Mouse (Mus musculus) liver, embryonic 14.5 days (tissue): ENCODE measurements around the gene Elmo1. TPM values are rescaled to one million over a fixed set of nuclear protein-coding genes. Genes with fewer than 3 reads are reported as not detected.

Experiments used
- ATAC-seq: fragments of 200-750 bp; cut with Nextera tagmentation; 2 replicates; pipeline ENCODE4 v1.8.0; 2017; ENCODE audit warnings: moderate number of reproducible peaks, mild to moderate bottlenecking, moderate library complexity; ENCODE audit not compliant: insufficient read depth
- DNase-seq, 3 experiments: peaks; one replicate each; pipeline ENCODE4 v3.0.0-alpha.2; 2012 to 2013; ENCODE audit warnings: low read depth in 3 of 3, low spot score in 3 of 3
- H3K27ac ChIP-seq: fragments of 300-500 bp; sonication (generic); 2 replicates; pipeline ENCODE4 v1.5.1; 2014; ENCODE audit warnings: moderate library complexity, mild to moderate bottlenecking, control low read depth, inconsistent platforms
- H3K27me3 ChIP-seq: fragments of 300-500 bp; sonication (generic); 2 replicates; pipeline ENCODE4 v1.6.1; 2014; ENCODE audit warnings: mild to moderate bottlenecking, low read length, moderate library complexity; ENCODE audit not compliant: control insufficient read depth, insufficient read depth
- H3K36me3 ChIP-seq: fragments of 300-500 bp; sonication (generic); replicated peaks from 2 replicates; pipeline ENCODE4 v1.6.1; 2014; ENCODE audit warnings: low read depth; ENCODE audit not compliant: control insufficient read depth, insufficient read depth
- H3K4me1 ChIP-seq, 2 experiments: fragments of 200-500 bp in 1 of 2; fragments of 300-500 bp in 1 of 2; sonication (generic) in 1 of 2; replicated peaks; 2 replicates each; pipeline ENCODE4 v1.6.1; 2012 to 2014; ENCODE audit warnings: antibody characterized with exemption in 1 of 2, inconsistent platforms in 1 of 2, low read length in 1 of 2; ENCODE audit not compliant: control insufficient read depth in 2 of 2, insufficient read depth in 2 of 2
- H3K4me2 ChIP-seq: fragments of 300-500 bp; sonication (generic); 2 replicates; pipeline ENCODE4 v1.6.1; 2014; ENCODE audit warnings: low read depth, mild to moderate bottlenecking, control low read depth, moderate library complexity
- H3K4me3 ChIP-seq, 2 experiments: fragments of 200-500 bp in 1 of 2; fragments of 300-500 bp in 1 of 2; sonication (generic) in 1 of 2; 2 replicates each; pipeline ENCODE4 v1.5.1; 2012 to 2014; ENCODE audit warnings: low read depth in 2 of 2, low read length in 2 of 2, mild to moderate bottlenecking in 2 of 2, control low read depth in 1 of 2, inconsistent platforms in 1 of 2, moderate library complexity in 1 of 2; ENCODE audit not compliant: insufficient read depth in 1 of 2
- H3K9ac ChIP-seq: fragments of 300-500 bp; sonication (generic); replicated peaks from 2 replicates; pipeline ENCODE4 v1.6.1; 2014; ENCODE audit warnings: mild to moderate bottlenecking, control low read depth, moderate library complexity
- H3K9me3 ChIP-seq: fragments of 300-500 bp; sonication (generic); 2 replicates; pipeline ENCODE4 v1.6.1; 2016; ENCODE audit warnings: low read length, mixed read lengths; ENCODE audit not compliant: control insufficient read depth
- CTCF ChIP-seq: IDR thresholded peaks from 2 replicates; pipeline ENCODE4 v1.5.1; 2016; ENCODE audit warnings: antibody characterized with exemption, low read depth, control low read depth
- EP300 ChIP-seq: IDR thresholded peaks from 2 replicates; pipeline ENCODE4 v1.6.1; 2016; ENCODE audit warnings: antibody characterized with exemption, low read depth
- WGBS: fragments of 180-500 bp; shearing (Covaris S2); extraction: QIAGEN DNeasy Blood & Tissue Kit; methylation state at CpG from one replicate; pipeline ENCODE4 v1.1.7; 2014; ENCODE audit not compliant: insufficient replicate concordance; 5-methylcytosine and 5-hydroxymethylcytosine counted together
- polyA plus RNA-seq, 2 experiments: library from polyadenylated mRNA; depleted of rRNA in 1 of 2; stranded (reverse) in 1 of 2; unstranded in 1 of 2; fragments of >200 nt; fragmentation: Nextera tagmentation in 1 of 2; extraction: Ambion mirVana in 1 of 2; gene quantifications; 2 replicates each; pipeline versions ENCODE4 v1.2.1 to v1.2.3; 2012 to 2014

Gene Elmo1
- polyA plus RNA-seq, 2 experiments = 3.0 to 3.9 TPM

DNA sequence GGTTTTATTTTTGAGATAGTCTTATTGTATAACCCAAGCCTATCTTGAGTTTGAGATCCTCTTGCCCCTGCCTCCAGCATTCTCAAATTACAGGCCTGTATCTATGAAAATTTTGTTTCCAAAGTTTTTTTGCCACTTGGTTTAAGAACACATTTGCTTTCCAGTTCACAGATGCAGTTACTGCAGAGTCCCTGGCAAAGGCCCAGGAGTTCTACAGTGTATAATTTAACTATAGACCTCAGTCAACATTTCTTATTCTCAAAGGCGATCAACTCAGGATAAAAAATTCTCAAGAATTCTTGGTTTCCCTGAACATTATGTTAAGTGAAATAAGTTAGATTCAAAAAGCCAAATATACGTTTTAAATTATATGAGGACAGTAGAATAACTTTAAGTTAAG lies 115.3 kb downstream of the Elmo1 start:
- H3K4me3 ChIP-seq = no peak overlapping the region
- H3K4me2 ChIP-seq = no peak overlapping the region
- no peak overlapping the region for H3K9ac ChIP-seq
- TF ChIP-seq EP300 = no peak
- 0 out of 4 replicates have a peak, but pooled peaks cover 0 to 2% of the 10 kb centered on the region in 2 experiments for H3K4me1 ChIP-seq
- H3K9me3 ChIP-seq = no peaks in the 10 kb centered on the region
- DNase-seq = no peak
- H3K36me3 ChIP-seq = no peaks in the 10 kb centered on the region
- no peaks in the 10 kb centered on the region for H3K27me3 ChIP-seq
- no peak for ATAC-seq
- WGBS = 61% methylated on average over 2 of the region's 2 CpGs
- no peak overlapping the region for H3K27ac ChIP-seq

DNA sequence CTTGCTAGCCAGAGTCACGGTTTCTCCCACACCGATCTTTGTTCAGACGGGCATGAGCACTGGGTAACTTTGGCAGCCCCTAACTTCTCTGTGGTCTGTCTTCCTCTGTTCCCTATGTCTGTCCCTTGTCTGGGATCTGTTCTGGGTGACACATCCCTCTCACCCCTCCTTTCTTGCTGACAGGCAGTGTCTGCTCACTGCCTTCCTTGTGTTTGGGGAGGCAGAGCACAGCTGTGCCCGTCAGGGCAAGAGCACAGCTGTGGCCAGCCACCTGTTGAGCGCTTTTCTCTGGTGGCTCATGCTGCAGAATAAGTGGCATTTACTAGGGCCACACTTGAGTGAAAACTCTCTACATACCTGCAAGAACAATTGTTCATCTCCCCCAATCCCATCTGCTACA lies 116.7 kb downstream of the Elmo1 start:
- Histone ChIP-seq H3K4me2 (no peak overlapping the region), H3K4me1 (0 out of 4 replicates have a peak, but pooled peaks cover 0 to 2% of the 10 kb centered on the region in 2 experiments), H3K36me3 (no peaks in the 10 kb centered on the region), H3K9me3 (no peaks in the 10 kb centered on the region), H3K9ac (no peak overlapping the region), H3K27ac (no peak overlapping the region), H3K4me3 (no peak overlapping the region), H3K27me3 (no peaks in the 10 kb centered on the region)
- no peak for DNase-seq
- ATAC-seq = no peak
- TF ChIP-seq EP300 = no peak
- TF ChIP-seq CTCF = no peak
- 74% methylated on average over 5 of the region's 5 CpGs for WGBS

DNA sequence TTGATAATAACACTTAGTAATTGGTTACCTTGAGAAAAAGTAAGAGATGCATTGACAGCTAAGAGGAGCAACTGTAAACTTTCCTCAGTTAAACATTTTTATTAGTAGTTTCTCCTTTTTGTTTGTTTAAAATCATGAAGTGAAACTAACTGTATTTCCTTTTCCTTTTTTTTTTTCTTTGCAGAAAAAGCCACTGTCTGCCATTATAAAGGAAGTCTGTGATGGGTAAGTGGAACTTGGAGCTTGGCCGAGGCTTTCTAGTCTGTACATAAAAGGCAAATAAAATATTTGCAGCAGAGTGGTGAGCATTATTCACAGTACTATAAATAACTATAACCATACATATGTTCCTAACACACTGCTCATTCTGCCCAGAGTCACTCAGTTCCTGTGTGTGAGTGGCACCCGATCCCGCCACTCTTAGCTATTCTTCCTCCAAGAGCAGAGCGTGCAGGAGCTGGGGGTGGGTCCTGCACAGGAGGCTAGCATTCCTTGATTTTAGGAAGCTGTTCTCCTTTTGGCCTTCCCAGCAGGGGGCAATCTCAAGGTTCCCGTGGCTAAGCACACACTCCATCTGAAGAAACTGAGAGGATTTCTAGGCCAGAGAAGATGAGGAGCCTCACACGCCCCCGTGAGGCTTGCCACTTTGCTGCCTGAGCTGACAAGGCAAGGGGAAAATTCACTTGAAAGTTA lies 117.7 kb downstream of the Elmo1 start:
- TF ChIP-seq EP300 (no peak), CTCF (no peak)
- 65% methylated on average over 7 of the region's 7 CpGs for WGBS
- no peak overlapping the region for H3K4me3 ChIP-seq
- H3K36me3 ChIP-seq = no peaks in the 10 kb centered on the region
- no peaks in the 10 kb centered on the region for H3K27me3 ChIP-seq
- no peaks in the 10 kb centered on the region for H3K9me3 ChIP-seq
- 0 out of 4 replicates have a peak, but pooled peaks cover 0 to 2% of the 10 kb centered on the region in 2 experiments for H3K4me1 ChIP-seq
- H3K27ac ChIP-seq = no peak overlapping the region
- no peak overlapping the region for H3K9ac ChIP-seq
- DNase-seq (no peak), ATAC-seq (no peak)
- H3K4me2 ChIP-seq = no peak overlapping the region

DNA sequence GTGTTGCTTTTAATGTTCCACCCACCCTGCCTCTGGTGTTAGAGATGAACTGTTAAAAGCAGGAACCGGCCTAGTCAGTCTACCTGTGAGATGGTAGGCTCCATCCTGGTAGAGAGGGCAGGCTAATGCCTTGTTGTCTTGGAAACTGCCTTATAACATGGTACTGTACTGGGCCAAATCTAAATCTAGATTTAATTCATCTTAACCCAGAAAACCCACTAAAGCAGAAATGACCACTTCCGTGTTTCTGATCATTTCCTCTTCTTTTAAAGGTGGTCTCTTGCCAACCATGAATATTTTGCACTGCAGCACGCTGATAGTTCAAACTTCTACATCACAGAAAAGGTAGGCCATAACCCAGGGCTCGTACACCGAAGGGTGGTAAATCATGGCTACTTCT lies 118.5 kb downstream of the Elmo1 start:
- no peak for TF ChIP-seq EP300
- 67% methylated on average over 5 of the region's 5 CpGs for WGBS
- H3K4me1 ChIP-seq = 0 out of 4 replicates have a peak, but pooled peaks cover 0 to 2% of the 10 kb centered on the region in 2 experiments
- DNase-seq (no peak), ATAC-seq (no peak)
- no peaks in the 10 kb centered on the region for H3K36me3 ChIP-seq
- H3K9me3 ChIP-seq = no peaks in the 10 kb centered on the region
- H3K27me3 ChIP-seq = no peaks in the 10 kb centered on the region
- no peak overlapping the region for H3K4me3 ChIP-seq
- H3K27ac ChIP-seq = no peak overlapping the region
- no peak overlapping the region for H3K9ac ChIP-seq
- no peak overlapping the region for H3K4me2 ChIP-seq

DNA sequence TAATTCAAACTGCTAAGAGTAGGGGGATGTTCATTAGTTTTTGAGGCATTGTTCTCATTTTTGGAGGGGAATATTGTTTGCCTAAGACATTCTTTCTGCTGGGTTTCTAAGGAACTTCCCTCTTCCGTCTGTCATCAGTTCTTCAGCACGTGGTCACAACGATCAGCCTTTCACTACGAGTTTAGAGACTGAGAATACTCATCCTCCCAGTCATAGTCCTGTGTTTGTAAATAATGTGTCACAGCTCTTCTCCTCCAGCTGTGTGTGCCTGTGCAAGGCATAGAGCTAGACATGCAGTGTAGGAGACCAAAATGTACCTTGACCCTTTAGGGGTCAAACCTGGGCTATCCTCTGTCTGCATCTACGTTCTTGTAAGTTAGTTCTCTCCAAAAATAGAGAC lies 121.4 kb downstream of the Elmo1 start:
- no peak for ATAC-seq
- Histone ChIP-seq H3K4me1 (0 out of 4 replicates have a peak, but pooled peaks cover 0 to 2% of the 10 kb centered on the region in 2 experiments), H3K4me2 (no peak overlapping the region), H3K4me3 (no peak overlapping the region), H3K9me3 (no peaks in the 10 kb centered on the region), H3K9ac (no peak overlapping the region), H3K36me3 (no peaks in the 10 kb centered on the region), H3K27me3 (no peaks in the 10 kb centered on the region), H3K27ac (no peak overlapping the region)
- no peak for DNase-seq
- no peak for TF ChIP-seq CTCF
- no peak for TF ChIP-seq EP300
- WGBS = 36% methylated on average over 5 of the region's 5 CpGs
